Mouse (Mus musculus) adrenal gland, postnatal 4 days (tissue): ENCODE results near the gene Ube2m. TPM values are rescaled to one million over a fixed set of nuclear protein-coding genes. Genes with fewer than 3 reads are reported as not detected.
"Not testable (repeated sequence)": the region's sequence is repeated elsewhere in the genome, so short reads cannot be mapped to it uniquely, and the experiment has no call there.

ENCODE experiments used
- DNase-seq, 2 experiments: peaks; one replicate each; pipeline ENCODE4 v3.0.0; 2021 to 2022; ENCODE audit warnings: low spot score in 2 of 2, mixed read lengths in 2 of 2
- long read RNA-seq, 2 experiments: library from polyadenylated mRNA; stranded (forward); transcript quantifications; one replicate each; pipeline ENCODE4 v2.0.0; 2021
- total RNA-seq, 2 experiments: library from RNA; stranded (reverse); gene quantifications; 2 replicates each; pipeline ENCODE4 v1.2.3; 2021

Gene Ube2m
- 100 to 1,000 TPM; 168 to 181 TPM for total RNA-seq
- long read RNA-seq, experiment 1, transcript Ube2m-201 (6 exons, 1,472 nt): major isoform, 276 of 296 reads
- long read RNA-seq, experiment 1, partial matches to known transcripts: 2 of 296 reads
- long read RNA-seq, experiment 1, other reads (novel, unspliced or antisense): 15 of 296 reads
- long read RNA-seq, experiment 2, transcript Ube2m-201 (6 exons, 1,472 nt): major isoform, 294 of 310 reads
- long read RNA-seq, experiment 2, partial matches to known transcripts: 3 of 310 reads
- long read RNA-seq, experiment 2, other reads (novel, unspliced or antisense): 10 of 310 reads

GRCm38 (mm10) chr7:13037901-13038555 lies at the start of gene Ube2m:
TSS of gene Ube2m (minus strand) at chr7:13038275.
- DNase-seq: peak; percentile 95 to 99

- no peak for DNase-seq
These were observed 34.2 kb upstream of the Ube2m start for GRCm38 (mm10) chr7:13072293-13072692.

GRCm38 (mm10) chr7:13063399-13063798 lies 25.3 kb upstream of the Ube2m start:
- DNase-seq: not testable (repeated sequence)

- DNase-seq: no peak
These were observed 21.5 kb upstream of the Ube2m start for GRCm38 (mm10) chr7:13059536-13059935.

- no peak for DNase-seq
These were observed 19.0 kb upstream of the Ube2m start for GRCm38 (mm10) chr7:13056913-13057700.

GRCm38 (mm10) chr7:13054287-13055010 lies 16.4 kb upstream of the Ube2m start, which contains the start of gene Mzf1:
TSS of gene Mzf1 (minus strand) at chr7:13054764.
- peak; percentile 60 to 84 for DNase-seq

- no peak for DNase-seq
These were observed 15.8 kb upstream of the Ube2m start for GRCm38 (mm10) chr7:13053961-13054286.

- DNase-seq: no peak
These were observed 15.4 kb upstream of the Ube2m start for GRCm38 (mm10) chr7:13053501-13053900.

- DNase-seq: no peak
These were observed 14.9 kb upstream of the Ube2m start for GRCm38 (mm10) chr7:13053001-13053400.

- DNase-seq: no peak
These were observed 8.0 kb upstream of the Ube2m start for GRCm38 (mm10) chr7:13046084-13046483.

GRCm38 (mm10) chr7:13044254-13044625 lies 6.2 kb upstream of the Ube2m start:
- DNase-seq: no peak

- DNase-seq: no peak
These were observed 5.6 kb upstream of the Ube2m start for GRCm38 (mm10) chr7:13043445-13044253.

GRCm38 (mm10) chr7:13043120-13043444 lies 5.0 kb upstream of the Ube2m start:
- DNase-seq: no peak

GRCm38 (mm10) chr7:13042511-13042910 lies 4.4 kb upstream of the Ube2m start:
- DNase-seq: no peak

- no peak for DNase-seq
These were observed 3.2 kb upstream of the Ube2m start for GRCm38 (mm10) chr7:13041256-13041655.

- DNase-seq: no peak
These were observed 1.1 kb upstream of the Ube2m start for GRCm38 (mm10) chr7:13039181-13039580.

GRCm38 (mm10) chr7:13038621-13039169 lies 620 bp upstream of the Ube2m start:
- DNase-seq: no peak

- no peak for DNase-seq
These were observed 709 bp downstream of the Ube2m start for GRCm38 (mm10) chr7:13037366-13037765.

GRCm38 (mm10) chr7:13036806-13037205 lies 1.3 kb downstream of the Ube2m start:
- DNase-seq: no peak

- DNase-seq: no peak
These were observed 2.7 kb downstream of the Ube2m start for GRCm38 (mm10) chr7:13035211-13035855.
